Mouse (Mus musculus) limb, embryonic 11.5 days (tissue): ENCODE data around the gene Dedd2. TPM values are rescaled to one million over a fixed set of nuclear protein-coding genes. Genes with fewer than 3 reads are reported as not detected.

Experiments
- ATAC-seq: fragments of 200-750 bp; cut with Nextera tagmentation; 2 replicates; pipeline ENCODE4 v1.8.0; 2017; ENCODE audit warnings: low read depth; ENCODE audit not compliant: insufficient number of reproducible peaks, low FRiP score, low TSS enrichment
- DNase-seq: peaks from one replicate; pipeline ENCODE4 v3.0.0-alpha.2; 2015; ENCODE audit warnings: low spot score
- H3K27ac ChIP-seq: fragments of 300-500 bp; sonication (generic); replicated peaks from 2 replicates; pipeline ENCODE4 v1.5.1; 2014; ENCODE audit warnings: low read depth, mild to moderate bottlenecking, low read length
- H3K27me3 ChIP-seq: fragments of 300-500 bp; sonication (generic); 2 replicates; pipeline ENCODE4 v1.6.1; 2014; ENCODE audit warnings: mild to moderate bottlenecking, low read length, mixed read lengths; ENCODE audit not compliant: control insufficient read depth, insufficient read depth
- H3K36me3 ChIP-seq: fragments of 300-500 bp; sonication (generic); 2 replicates; pipeline ENCODE4 v1.6.1; 2014; ENCODE audit warnings: mild to moderate bottlenecking, low read length, moderate library complexity, mixed read lengths; ENCODE audit not compliant: control insufficient read depth, insufficient read depth
- H3K4me1 ChIP-seq: fragments of 300-500 bp; sonication (generic); 2 replicates; pipeline ENCODE4 v1.6.1; 2014; ENCODE audit warnings: low read length, mixed read lengths; ENCODE audit not compliant: control insufficient read depth, insufficient read depth
- H3K4me2 ChIP-seq: fragments of 300-500 bp; sonication (generic); 2 replicates; pipeline ENCODE4 v1.6.1; 2014; ENCODE audit warnings: low read depth, mild to moderate bottlenecking, moderate library complexity; ENCODE audit not compliant: severe bottlenecking
- H3K4me3 ChIP-seq: fragments of 300-500 bp; sonication (generic); 2 replicates; pipeline ENCODE4 v1.5.1; 2014; ENCODE audit warnings: low read depth, low read length
- H3K9ac ChIP-seq: fragments of 300-500 bp; sonication (generic); 2 replicates; pipeline ENCODE4 v1.6.1; 2014; ENCODE audit warnings: mild to moderate bottlenecking, low read length
- H3K9me3 ChIP-seq: fragments of 300-500 bp; sonication (generic); 2 replicates; pipeline ENCODE4 v1.6.1; 2016; ENCODE audit warnings: low read length; ENCODE audit not compliant: control insufficient read depth
- WGBS: fragments of 180-500 bp; shearing (Covaris S2); extraction: QIAGEN DNeasy Blood & Tissue Kit; methylation state at CpG from one replicate; pipeline ENCODE4 v1.1.7; 2014; 5-methylcytosine and 5-hydroxymethylcytosine counted together
- polyA plus RNA-seq: library from polyadenylated mRNA; unstranded; fragments of >200 nt; fragmentation: Nextera tagmentation; extraction: Ambion mirVana; gene quantifications from 2 replicates; pipeline ENCODE4 v1.2.1, GENCODE M21; 2014

Dedd2 gene
- polyA plus RNA-seq, 1 experiment from 2014 or later: 9.9 TPM

- Histone ChIP-seq H3K9me3 (no peaks in the 10 kb centered on the region), H3K27me3 (no peaks in the 10 kb centered on the region), H3K4me3 (no peak overlapping the region), H3K4me2 (no peak overlapping the region), H3K36me3 (no peaks in the 10 kb centered on the region), H3K27ac (no peak overlapping the region), H3K9ac (no peak overlapping the region), H3K4me1 (no peaks in the 10 kb centered on the region)
- ATAC-seq (no peak), DNase-seq (no peak)
- 79% methylated on average over 5 of the region's 5 CpGs for WGBS
Measured at GRCm38 (mm10) chr7:25166106-25166505, 54.3 kb downstream of the Dedd2 start.

- peaks cover 46% of the 10 kb centered on the region for H3K4me1 ChIP-seq
- H3K4me2 ChIP-seq: no peak overlapping the region
- 0 out of 2 replicates have a peak, but pooled peaks cover 3% of the 10 kb centered on the region for H3K27me3 ChIP-seq
Measured at GRCm38 (mm10) chr7:25156158-25156648, 64.2 kb downstream of the Dedd2 start.

GRCm38 (mm10) chr7:25155469-25156157 is 64.8 kb downstream of the Dedd2 start:
- DNase-seq (peak; percentile 48), ATAC-seq (peak; percentile 75; the same call in 1 of the 2 replicates)
- Histone ChIP-seq H3K4me3 (0 out of 2 replicates have a peak overlapping the region, but pooled peaks have one; percentile 6), H3K9me3 (no peaks in the 10 kb centered on the region), H3K9ac (no peak overlapping the region), H3K4me1 (peaks cover 51% of the 10 kb centered on the region), H3K36me3 (no peaks in the 10 kb centered on the region), H3K4me2 (peak overlapping the region; percentile 34), H3K27ac (no peak overlapping the region), H3K27me3 (0 out of 2 replicates have a peak, but pooled peaks cover 3% of the 10 kb centered on the region)
- WGBS: 12% methylated on average over 17 of the region's 17 CpGs

More at GRCm38 (mm10) chr7:25156158-25156648, 64.2 kb downstream of the Dedd2 start:
- WGBS: 28% methylated on average over 14 of the region's 14 CpGs
- H3K36me3 ChIP-seq: no peaks in the 10 kb centered on the region
- no peak overlapping the region for H3K9ac ChIP-seq
- no peak overlapping the region for H3K4me3 ChIP-seq
- H3K27ac ChIP-seq: no peak overlapping the region
- no peaks in the 10 kb centered on the region for H3K9me3 ChIP-seq
- ATAC-seq: no peak; the same call in 1 of the 2 replicates
- no peak for DNase-seq

GRCm38 (mm10) chr7:25154648-25155047 is 65.8 kb downstream of the Dedd2 start:
- H3K4me2 ChIP-seq: no peak overlapping the region
- H3K36me3 ChIP-seq: no peaks in the 10 kb centered on the region
- WGBS: 65% methylated on average over 4 of the region's 4 CpGs
- ATAC-seq (no peak), DNase-seq (no peak)
- no peaks in the 10 kb centered on the region for H3K9me3 ChIP-seq
- H3K4me1 ChIP-seq: peaks cover 61% of the 10 kb centered on the region
- H3K9ac ChIP-seq: no peak overlapping the region
- H3K27ac ChIP-seq: no peak overlapping the region
- H3K27me3 ChIP-seq: 0 out of 2 replicates have a peak, but pooled peaks cover 3% of the 10 kb centered on the region
- H3K4me3 ChIP-seq: no peak overlapping the region

GRCm38 (mm10) chr7:25153841-25154240 is 66.6 kb downstream of the Dedd2 start:
- 38% methylated on average over 7 of the region's 7 CpGs for WGBS
- 0 out of 2 replicates have a peak overlapping the region, but pooled peaks have one; percentile 6 for H3K4me3 ChIP-seq
- H3K27me3 ChIP-seq: 0 out of 2 replicates have a peak, but pooled peaks cover 3% of the 10 kb centered on the region
- ATAC-seq (no peak), DNase-seq (no peak)
- H3K4me2 ChIP-seq: 0 out of 2 replicates have a peak overlapping the region, but pooled peaks have one; percentile 13
- no peaks in the 10 kb centered on the region for H3K9me3 ChIP-seq
- 0 out of 2 replicates have a peak overlapping the region, but pooled peaks have one; percentile 45 for H3K27ac ChIP-seq
- no peaks in the 10 kb centered on the region for H3K36me3 ChIP-seq
- H3K9ac ChIP-seq: no peak overlapping the region; the same call in 1 of the 2 replicates
- peaks cover 62% of the 10 kb centered on the region for H3K4me1 ChIP-seq

- ATAC-seq (no peak), DNase-seq (no peak)
- Histone ChIP-seq H3K9me3 (no peaks in the 10 kb centered on the region), H3K4me3 (no peak overlapping the region), H3K27ac (no peak overlapping the region; the same call in 1 of the 2 replicates), H3K9ac (no peak overlapping the region; the same call in 1 of the 2 replicates), H3K4me1 (peaks cover 62% of the 10 kb centered on the region), H3K4me2 (peak overlapping the region; percentile 31; the same call in 1 of the 2 replicates), H3K36me3 (no peaks in the 10 kb centered on the region), H3K27me3 (0 out of 2 replicates have a peak, but pooled peaks cover 3% of the 10 kb centered on the region)
- WGBS: 34% methylated on average over 10 of the region's 10 CpGs
Measured at GRCm38 (mm10) chr7:25151916-25152556, 68.4 kb downstream of the Dedd2 start.

GRCm38 (mm10) chr7:25151009-25151408 is 69.4 kb downstream of the Dedd2 start:
- peak overlapping the region; percentile 89 for H3K27ac ChIP-seq
- no peaks in the 10 kb centered on the region for H3K36me3 ChIP-seq
- H3K27me3 ChIP-seq: 0 out of 2 replicates have a peak, but pooled peaks cover 3% of the 10 kb centered on the region
- DNase-seq: no peak
- peak overlapping the region; percentile 31 for H3K4me2 ChIP-seq
- H3K9me3 ChIP-seq: no peaks in the 10 kb centered on the region
- peak overlapping the region; percentile 7; the same call in 1 of the 2 replicates for H3K4me3 ChIP-seq
- peak overlapping the region; percentile 4 for H3K9ac ChIP-seq
- 0 out of 2 replicates have a peak, but pooled peaks have one; percentile 17 for ATAC-seq
- H3K4me1 ChIP-seq: peaks cover 62% of the 10 kb centered on the region
- 4% methylated on average over 5 of the region's 7 CpGs for WGBS

GRCm38 (mm10) chr7:25150151-25150663 is 70.2 kb downstream of the Dedd2 start:
- Histone ChIP-seq H3K4me3 (peak overlapping the region; percentile 5; the same call in 1 of the 2 replicates), H3K4me2 (peak overlapping the region; percentile 31), H3K27me3 (0 out of 2 replicates have a peak, but pooled peaks cover 3% of the 10 kb centered on the region), H3K9me3 (no peaks in the 10 kb centered on the region), H3K4me1 (peaks cover 54% of the 10 kb centered on the region), H3K36me3 (no peaks in the 10 kb centered on the region), H3K9ac (no peak overlapping the region), H3K27ac (0 out of 2 replicates have a peak overlapping the region, but pooled peaks have one; percentile 9)
- ATAC-seq (peak; percentile 44; the same call in 1 of the 2 replicates), DNase-seq (peak; percentile 56)
- under 1% methylated on average over 13 of the region's 18 CpGs for WGBS
